Mouse (Mus musculus) CH12.LX (cell line): Measurements from ENCODE around the gene Fgfr4. TPM values are rescaled to one million over a fixed set of nuclear protein-coding genes. Genes with fewer than 3 reads are reported as not detected.

Experiments
- DNase-seq: peaks from one replicate; pipeline ENCODE4 v3.0.0-alpha.2; 2013; ENCODE audit errors: extremely low read depth
- H3K27ac ChIP-seq: 2 replicates; pipeline ENCODE4 v1.5.1; 2012; ENCODE audit warnings: low read depth, mild to moderate bottlenecking, control low read depth, moderate library complexity; ENCODE audit not compliant: insufficient read depth
- H3K27me3 ChIP-seq: replicated peaks from 2 replicates; pipeline ENCODE3; 2012; ENCODE audit warnings: inconsistent platforms
- H3K36me3 ChIP-seq, 2 experiments: replicated peaks in 1 of 2; 2 replicates each; pipeline versions ENCODE3 to v1.6.1; 2012; ENCODE audit warnings: inconsistent platforms in 1 of 2, low read length in 1 of 2, mild to moderate bottlenecking in 1 of 2, mixed read lengths in 1 of 2, moderate library complexity in 1 of 2; ENCODE audit not compliant: control insufficient read depth in 1 of 2, insufficient read depth in 1 of 2
- H3K4me1 ChIP-seq, 2 experiments: 2 replicates each; pipeline ENCODE4 v1.6.1; 2012; ENCODE audit warnings: inconsistent platforms in 1 of 2, moderate library complexity in 1 of 2; ENCODE audit not compliant: insufficient read depth in 2 of 2, control insufficient read depth in 1 of 2
- H3K4me2 ChIP-seq: 2 replicates; pipeline ENCODE4 v1.6.1; 2012; ENCODE audit warnings: low read depth, mild to moderate bottlenecking, control low read depth; ENCODE audit not compliant: poor library complexity, insufficient read depth, severe bottlenecking
- H3K4me3 ChIP-seq, 3 experiments: fragments of 150-350 bp in 1 of 3; sonication (generic) in 1 of 3; replicated peaks in 1 of 3; 2 replicates each; pipeline versions ENCODE3 to v1.5.1; 2011 to 2012; ENCODE audit warnings: low read depth in 2 of 3, low read length in 2 of 3, mild to moderate bottlenecking in 2 of 3, moderate library complexity in 2 of 3, control low read depth in 1 of 3, improper control_type of control experiment in 1 of 3, inconsistent platforms in 1 of 3, mixed read lengths in 1 of 3; ENCODE audit not compliant: poor library complexity in 1 of 3
- H3K79me2 ChIP-seq: replicated peaks from 2 replicates; pipeline ENCODE4 v1.6.1; 2012; ENCODE audit warnings: mild to moderate bottlenecking, moderate library complexity; ENCODE audit not compliant: control insufficient read depth, poor library complexity, insufficient read depth, severe bottlenecking; ENCODE audit errors: extremely low read depth
- H3K9ac ChIP-seq: 2 replicates; pipeline ENCODE4 v1.6.1; 2012; ENCODE audit warnings: low read depth, mild to moderate bottlenecking, control low read depth, moderate library complexity; ENCODE audit not compliant: insufficient read depth
- H3K9me3 ChIP-seq: replicated peaks from 2 replicates; pipeline ENCODE3; 2012; ENCODE audit warnings: low read length, inconsistent platforms, mixed read lengths
- BHLHE40 ChIP-seq: IDR thresholded peaks from 2 replicates; pipeline ENCODE4 v1.6.1; 2011; ENCODE audit warnings: mild to moderate bottlenecking, low read depth, low read length, improper control_type of control experiment
- CHD1 ChIP-seq: IDR thresholded peaks from 2 replicates; pipeline ENCODE4 v1.6.1; 2012; ENCODE audit warnings: low read depth, low read length, improper control_type of control experiment, inconsistent platforms
- CHD2 ChIP-seq: IDR thresholded peaks from 2 replicates; pipeline ENCODE4 v1.6.1; 2011; ENCODE audit warnings: low read length, improper control_type of control experiment
- CTCF ChIP-seq, 2 experiments: IDR thresholded peaks in 1 of 2; conservative IDR thresholded peaks in 1 of 2; 2 replicates each; pipeline ENCODE4 v1.5.1; 2011 to 2012; ENCODE audit warnings: low read depth in 2 of 2, low read length in 2 of 2, improper control_type of control experiment in 1 of 2, inconsistent platforms in 1 of 2, mild to moderate bottlenecking in 1 of 2, moderate library complexity in 1 of 2
- E2F4 ChIP-seq: IDR thresholded peaks from 2 replicates; pipeline ENCODE4 v1.6.1; 2011; ENCODE audit warnings: low read depth, low read length, improper control_type of control experiment; ENCODE audit not compliant: insufficient replicate concordance
- ELF1 ChIP-seq: IDR thresholded peaks from 2 replicates; pipeline ENCODE4 v1.6.1; 2014; ENCODE audit warnings: low read depth, mild to moderate bottlenecking, inconsistent platforms, low read length, improper control_type of control experiment
- EP300 ChIP-seq: IDR thresholded peaks from 2 replicates; pipeline ENCODE4 v1.6.1; 2011; ENCODE audit warnings: low read length, improper control_type of control experiment
- ETS1 ChIP-seq: conservative IDR thresholded peaks from 2 replicates; pipeline ENCODE4 v1.6.1; 2012; ENCODE audit warnings: low read depth, mild to moderate bottlenecking, inconsistent platforms, low read length, improper control_type of control experiment, moderate library complexity
- GABPA ChIP-seq: IDR thresholded peaks from 2 replicates; pipeline ENCODE4 v1.6.1; 2012; ENCODE audit warnings: low read depth, low read length, improper control_type of control experiment, inconsistent platforms; ENCODE audit not compliant: insufficient replicate concordance
- HCFC1 ChIP-seq: IDR thresholded peaks from 2 replicates; pipeline ENCODE4 v1.6.1; 2012; ENCODE audit warnings: low read depth, mild to moderate bottlenecking, inconsistent platforms, low read length, improper control_type of control experiment
- IRF4 ChIP-seq: IDR thresholded peaks from 2 replicates; pipeline ENCODE4 v1.6.1; 2014; ENCODE audit warnings: low read depth, mild to moderate bottlenecking, inconsistent platforms, low read length, improper control_type of control experiment
- JUN ChIP-seq: IDR thresholded peaks from 2 replicates; pipeline ENCODE4 v1.6.1; 2011; ENCODE audit warnings: low read depth, mild to moderate bottlenecking, low read length, improper control_type of control experiment, moderate library complexity; ENCODE audit not compliant: insufficient read depth
- JUND ChIP-seq: conservative IDR thresholded peaks from 2 replicates; pipeline ENCODE4 v1.6.1; 2011; ENCODE audit warnings: low read depth, low read length, improper control_type of control experiment
- KAT2A ChIP-seq: IDR thresholded peaks from 2 replicates; pipeline ENCODE4 v1.6.1; 2012; ENCODE audit warnings: low read length, improper control_type of control experiment, inconsistent platforms; ENCODE audit not compliant: insufficient replicate concordance
- MAFK ChIP-seq: IDR thresholded peaks from 2 replicates; pipeline ENCODE4 v1.6.1; 2011; ENCODE audit warnings: low read length, improper control_type of control experiment; ENCODE audit not compliant: insufficient replicate concordance
- MAX ChIP-seq: IDR thresholded peaks from 2 replicates; pipeline ENCODE4 v1.6.1; 2011; ENCODE audit warnings: low read length, improper control_type of control experiment
- MAZ ChIP-seq: IDR thresholded peaks from 2 replicates; pipeline ENCODE4 v1.6.1; 2012; ENCODE audit warnings: low read depth, mild to moderate bottlenecking, inconsistent platforms, low read length, improper control_type of control experiment, moderate library complexity
- MEF2A ChIP-seq: IDR thresholded peaks from 2 replicates; pipeline ENCODE4 v1.6.1; 2014; ENCODE audit warnings: low read depth, mild to moderate bottlenecking, inconsistent platforms, low read length, improper control_type of control experiment, borderline replicate concordance
- MXI1 ChIP-seq: IDR thresholded peaks from 2 replicates; pipeline ENCODE4 v1.6.1; 2011; ENCODE audit warnings: mild to moderate bottlenecking, low read depth, low read length, improper control_type of control experiment
- MYC ChIP-seq: IDR thresholded peaks from 2 replicates; pipeline ENCODE4 v1.6.1; 2011; ENCODE audit warnings: low read depth, mild to moderate bottlenecking, improper control_type of control experiment, low read length
- NELFE ChIP-seq: IDR thresholded peaks from 2 replicates; pipeline ENCODE4 v1.6.1; 2011; ENCODE audit warnings: low read depth, low read length, improper control_type of control experiment
- NRF1 ChIP-seq: IDR thresholded peaks from 2 replicates; pipeline ENCODE4 v1.6.1; 2014; ENCODE audit warnings: low read depth, mild to moderate bottlenecking, inconsistent platforms, low read length, improper control_type of control experiment, moderate library complexity
- PAX5 ChIP-seq: IDR thresholded peaks from 2 replicates; pipeline ENCODE4 v1.6.1; 2012; ENCODE audit warnings: low read length, inconsistent platforms, mixed read lengths
- POLR2A ChIP-seq: IDR thresholded peaks from 2 replicates; pipeline ENCODE4 v1.6.1; 2011; ENCODE audit warnings: low read depth, mild to moderate bottlenecking, improper control_type of control experiment, low read length
- POLR2AphosphoS2 ChIP-seq: IDR thresholded peaks from 2 replicates; pipeline ENCODE4 v1.6.1; 2011; ENCODE audit warnings: low read depth, low read length, improper control_type of control experiment
- RAD21 ChIP-seq: IDR thresholded peaks from 2 replicates; pipeline ENCODE4 v1.6.1; 2011; ENCODE audit warnings: low read depth, mild to moderate bottlenecking, low read length, improper control_type of control experiment, moderate library complexity
- RCOR1 ChIP-seq: conservative IDR thresholded peaks from 2 replicates; pipeline ENCODE4 v1.6.1; 2012; ENCODE audit warnings: low read depth, mild to moderate bottlenecking, inconsistent platforms, low read length, improper control_type of control experiment
- SIN3A ChIP-seq: IDR thresholded peaks from 2 replicates; pipeline ENCODE4 v1.6.1; 2012; ENCODE audit warnings: low read length, improper control_type of control experiment, inconsistent platforms
- SMC3 ChIP-seq: IDR thresholded peaks from 2 replicates; pipeline ENCODE4 v1.6.1; 2011; ENCODE audit warnings: low read depth, low read length, improper control_type of control experiment
- TBP ChIP-seq: conservative IDR thresholded peaks from 2 replicates; pipeline ENCODE4 v1.6.1; 2011; ENCODE audit warnings: low read depth, low read length, improper control_type of control experiment
- TCF12 ChIP-seq: IDR thresholded peaks from 2 replicates; pipeline ENCODE4 v1.6.1; 2014; ENCODE audit warnings: low read depth, mild to moderate bottlenecking, inconsistent platforms, low read length, improper control_type of control experiment
- UBTF ChIP-seq: IDR thresholded peaks from 2 replicates; pipeline ENCODE4 v1.6.1; 2012; ENCODE audit warnings: low read depth, mild to moderate bottlenecking, inconsistent platforms, low read length, improper control_type of control experiment, moderate library complexity
- USF1 ChIP-seq: IDR thresholded peaks from 2 replicates; pipeline ENCODE4 v1.6.1; 2014; ENCODE audit warnings: low read depth, mild to moderate bottlenecking, inconsistent platforms, low read length, improper control_type of control experiment
- USF2 ChIP-seq: conservative IDR thresholded peaks from 2 replicates; pipeline ENCODE4 v1.6.1; 2011; ENCODE audit warnings: low read depth, low read length, improper control_type of control experiment
- ZC3H11A ChIP-seq: IDR thresholded peaks from 2 replicates; pipeline ENCODE4 v1.6.1; 2012; ENCODE audit warnings: low read depth, mild to moderate bottlenecking, inconsistent platforms, low read length, improper control_type of control experiment
- ZKSCAN1 ChIP-seq: IDR thresholded peaks from 2 replicates; pipeline ENCODE4 v1.6.1; 2012; ENCODE audit warnings: low read depth, inconsistent platforms, low read length, improper control_type of control experiment, borderline replicate concordance
- ZMIZ1 ChIP-seq: IDR thresholded peaks from 2 replicates; pipeline ENCODE4 v1.6.1; 2012; ENCODE audit warnings: low read depth, mild to moderate bottlenecking, inconsistent platforms, low read length, improper control_type of control experiment
- ZNF384 ChIP-seq: IDR thresholded peaks from 2 replicates; pipeline ENCODE4 v1.6.1; 2012; ENCODE audit warnings: low read depth, low read length, improper control_type of control experiment, inconsistent platforms
- dilution Hi-C: fragments of 300-500 bp; cut with MboI; formaldehyde crosslinking; loops from 2 replicates; pipeline ENCODE4 v1.14.3; 2020; ENCODE audit warnings: low sequenced_read_pairs; ENCODE audit not compliant: extremely low pct_unique_long_range_greater_than_20kb, extremely low pct_ligation_motif_present
- in situ Hi-C: fragments of 300-500 bp; cut with MboI; formaldehyde crosslinking; loops from 3 replicates; pipeline ENCODE4 v1.14.3; 2019; ENCODE audit warnings: low sequenced_read_pairs, low pct_ligation_motif_present, low pct_unique_long_range_greater_than_20kb, mixed read lengths
- polyA plus RNA-seq: library from polyadenylated mRNA; unstranded; fragments of >175 nt; gene quantifications from 2 replicates; pipeline ENCODE4 v1.2.1, GENCODE M21; 2012; ENCODE audit warnings: low read depth; ENCODE audit not compliant: insufficient read length
- total RNA-seq, 2 experiments: library from RNA; depleted of rRNA; stranded (reverse); fragments of 300-350 nt in 1 of 2; fragments of >200 nt in 1 of 2; gene quantifications; 2 replicates each; pipeline ENCODE4 v1.2.3; 2012 to 2014

Fgfr4 gene
- total and polyA plus RNA-seq, 3 experiments, result not detected

- TF ChIP-seq POLR2A (peak; percentile 98), GABPA (no peak), CTCF (conservative IDR thresholded peaks at IDR 0.05 in 1 of 2, IDR thresholded peaks at IDR 0.05 in 1 of 2; ENCODE audit: low read depth in 2 of 2, low read length in 2 of 2) (no peak), MAZ (no peak), NELFE (peak; percentile 91), IRF4 (no peak), ZKSCAN1 (no peak), E2F4 (no peak), CHD1 (no peak), JUND (no peak), SIN3A (peak; percentile 42), ELF1 (peak; percentile 55; the same call in 1 of the 2 replicates), KAT2A (no peak), USF2 (no peak), EP300 (no peak), ETS1 (no peak), RAD21 (no peak), RCOR1 (no peak), CHD2 (peak; percentile 98), TBP (peak; percentile 51), MEF2A (no peak), TCF12 (peak; percentile 83), POLR2AphosphoS2 (peak; percentile 80), MAFK (no peak), MAX (no peak), ZNF384 (peak; percentile 50; the same call in 1 of the 2 replicates), MXI1 (peak; percentile 63; the same call in 1 of the 2 replicates), PAX5 (no peak), NRF1 (peak; percentile 96), SMC3 (no peak), UBTF (peak; percentile 35; the same call in 1 of the 2 replicates), MYC (no peak), JUN (no peak), BHLHE40 (no peak), HCFC1 (peak; percentile 69), ZC3H11A (no peak), ZMIZ1 (peak; percentile 85), USF1 (no peak)
- H3K79me2 ChIP-seq, result peaks cover 11% of the 10 kb centered on the region
- dilution Hi-C loops, result no loop called here
These were observed 47.1 kb upstream of the Fgfr4 start, which contains the start of gene Zfp346 for GRCm38 (mm10) chr13:55105045-55105952. Gene Zfp346 (plus strand): TSS chr13:55105311.

More at GRCm38 (mm10) chr13:55105045-55105952, 47.1 kb upstream of the Fgfr4 start, which contains the start of gene Zfp346:
- in situ Hi-C loops, result no loop called here
- Histone ChIP-seq H3K36me3 (peaks cover 8 to 24% of the 10 kb centered on the region in 2 experiments), H3K4me3 (peak within 1 kb of the TSS; percentile 74 to 96 (median 95)), H3K27ac (peak within 1 kb of the TSS; percentile 18), H3K4me2 (peak within 1 kb of the TSS; percentile 40), H3K4me1 (peaks cover 0 to 24% of the 10 kb centered on the region in 2 experiments; a peak in 3 of 4 replicates), H3K9ac (peak within 1 kb of the TSS; percentile 77), H3K9me3 (no peaks in the 10 kb centered on the region), H3K27me3 (no peaks in the 10 kb centered on the region)
- DNase-seq, result peak; percentile 96
